Mouse (Mus musculus) inflammation-experienced regulatory T-cells, adult 6 months (primary cell): ENCODE measurements around the gene Ddah1. TPM values are rescaled to one million over a fixed set of nuclear protein-coding genes. Genes with fewer than 3 reads are reported as not detected.
A peak's percentile ranks its signal among the peaks of the same experiment; 100 is the strongest.
"Not testable (repeated sequence)": the region's sequence is repeated elsewhere in the genome, so short reads cannot be mapped to it uniquely, and the experiment has no call there.

Source experiments
- ATAC-seq: one replicate; pipeline ENCODE4 v1.8.0; 2017
- polyA plus RNA-seq, 3 experiments: library from polyadenylated mRNA; unstranded; fragments of 100-300 nt; shearing (Covaris generic); gene quantifications; one replicate each; pipeline ENCODE4 v1.2.1; 2017

Gene Ddah1
- polyA plus RNA-seq, 3 experiments from 2014 or later = 0.15 TPM; not detected in 2

DNA sequence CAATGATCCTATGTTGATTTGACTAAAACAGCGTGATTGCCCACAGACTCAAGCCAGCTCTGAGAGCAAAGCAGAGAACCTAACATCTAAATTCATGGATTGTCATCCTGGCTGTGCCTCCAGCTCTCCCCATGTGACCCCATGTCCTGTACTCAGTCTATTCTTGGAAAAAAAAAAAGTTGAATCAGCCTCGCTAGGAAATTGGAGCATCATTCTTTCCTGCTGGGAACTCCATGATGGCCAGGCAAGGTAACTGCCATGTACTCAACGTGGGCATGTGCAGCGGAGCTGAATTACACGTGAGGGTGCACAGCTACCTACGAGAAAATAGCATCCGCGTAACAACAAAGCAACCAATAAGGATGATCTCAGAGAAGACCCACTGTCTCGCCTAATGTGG, 114.2 kb downstream of the Ddah1 start:
- ATAC-seq = no peak

- ATAC-seq = no peak
These were observed 114.8 kb downstream of the Ddah1 start for GRCm38 (mm10) chr3:145873271-145873670.

GRCm38 (mm10) chr3:145874126-145874525, 115.7 kb downstream of the Ddah1 start:
- ATAC-seq = no peak

GRCm38 (mm10) chr3:145876120-145876519, 117.6 kb downstream of the Ddah1 start:
- no peak for ATAC-seq

DNA sequence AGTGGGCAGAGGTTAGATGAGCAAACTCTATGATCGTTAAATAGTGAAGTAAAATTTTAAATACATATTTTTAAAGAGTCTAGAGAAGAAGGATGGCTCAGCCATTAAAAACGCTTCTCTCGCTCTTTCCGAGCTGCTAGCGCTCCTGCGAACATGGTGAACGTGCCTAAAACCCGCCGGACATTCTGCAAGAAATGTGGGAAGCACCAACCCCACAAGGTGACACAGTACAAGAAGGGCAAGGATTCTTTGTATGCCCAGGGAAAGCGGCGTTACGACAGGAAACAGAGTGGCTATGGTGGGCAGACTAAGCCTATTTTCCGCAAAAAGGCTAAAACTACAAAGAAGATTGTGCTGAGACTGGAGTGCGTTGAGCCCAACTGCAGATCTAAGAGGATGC, 120.4 kb downstream of the Ddah1 start:
- ATAC-seq = not testable (repeated sequence)

DNA sequence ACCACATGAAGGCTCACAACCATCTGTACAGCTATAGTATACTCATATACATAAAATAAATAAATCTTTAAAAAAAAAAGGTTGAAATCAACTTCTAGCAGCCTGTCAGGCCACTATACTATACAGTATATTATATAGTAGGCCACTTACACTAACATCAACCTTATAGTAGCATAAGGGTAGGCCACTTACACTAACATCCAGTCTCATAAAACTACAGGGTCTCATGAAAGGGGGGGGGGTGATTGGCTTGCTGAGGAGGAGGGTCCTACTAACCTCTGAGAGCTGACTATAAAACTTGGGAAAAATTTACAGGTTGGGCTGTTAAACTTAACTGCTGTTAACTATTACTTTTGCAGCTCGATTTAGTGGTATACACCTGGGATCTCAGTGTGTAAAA, 121.9 kb downstream of the Ddah1 start:
- ATAC-seq = no peak

GRCm38 (mm10) chr3:145882076-145882874, 123.8 kb downstream of the Ddah1 start:
- ATAC-seq = no peak

GRCm38 (mm10) chr3:145883233-145883632, 124.8 kb downstream of the Ddah1 start:
- no peak for ATAC-seq

DNA sequence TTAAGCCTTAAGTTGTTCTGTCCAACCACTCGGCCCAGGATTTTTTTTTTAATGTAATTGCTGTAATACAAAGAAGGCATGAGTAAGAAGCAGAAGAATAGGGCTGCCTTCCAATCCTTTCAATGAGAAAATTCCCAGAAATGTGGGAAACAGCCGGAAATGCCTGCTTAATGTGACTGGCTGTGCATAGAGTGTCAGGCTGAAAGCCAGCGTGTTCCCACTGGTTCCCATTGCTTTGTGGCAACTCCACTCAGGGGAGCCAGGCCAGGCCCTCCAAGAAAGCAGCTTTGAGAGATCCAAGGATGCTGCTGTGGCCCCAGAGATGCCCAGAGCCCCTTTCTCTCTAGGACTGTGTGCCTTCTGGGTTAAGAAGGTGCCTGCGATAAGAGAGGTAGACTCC, 126.9 kb downstream of the Ddah1 start:
- no peak for ATAC-seq

- ATAC-seq = no peak
These were observed 127.5 kb downstream of the Ddah1 start for GRCm38 (mm10) chr3:145885851-145886464.

GRCm38 (mm10) chr3:145887430-145887971, 129.0 kb downstream of the Ddah1 start:
- ATAC-seq = no peak

GRCm38 (mm10) chr3:145890346-145891132, 132.1 kb downstream of the Ddah1 start:
- ATAC-seq = no peak

DNA sequence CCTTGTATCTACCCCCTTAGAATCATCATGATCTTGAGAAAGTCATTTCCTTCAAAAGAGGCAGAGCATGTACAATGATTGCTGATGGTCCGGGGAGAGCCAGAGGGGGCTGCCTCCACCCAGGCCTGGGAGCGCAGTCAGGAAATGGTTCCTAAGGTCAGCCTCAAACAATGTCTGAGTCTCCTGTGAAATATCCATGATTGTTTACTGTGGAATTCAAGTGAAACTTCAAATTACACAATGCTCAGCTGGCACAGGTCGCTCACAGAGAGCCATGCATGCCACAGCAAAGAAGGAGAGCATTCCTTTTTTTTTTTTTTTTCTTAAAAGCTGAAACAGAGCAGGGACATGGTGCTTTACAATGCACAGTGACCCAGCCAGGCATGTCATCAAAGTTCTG, 134.0 kb downstream of the Ddah1 start:
- ATAC-seq = no peak

GRCm38 (mm10) chr3:145894131-145894530, 135.7 kb downstream of the Ddah1 start:
- ATAC-seq = no peak

- no peak for ATAC-seq
These were observed 139.3 kb downstream of the Ddah1 start for GRCm38 (mm10) chr3:145897749-145898148.

- no peak for ATAC-seq
These were observed 141.4 kb downstream of the Ddah1 start for GRCm38 (mm10) chr3:145899832-145900231.

DNA sequence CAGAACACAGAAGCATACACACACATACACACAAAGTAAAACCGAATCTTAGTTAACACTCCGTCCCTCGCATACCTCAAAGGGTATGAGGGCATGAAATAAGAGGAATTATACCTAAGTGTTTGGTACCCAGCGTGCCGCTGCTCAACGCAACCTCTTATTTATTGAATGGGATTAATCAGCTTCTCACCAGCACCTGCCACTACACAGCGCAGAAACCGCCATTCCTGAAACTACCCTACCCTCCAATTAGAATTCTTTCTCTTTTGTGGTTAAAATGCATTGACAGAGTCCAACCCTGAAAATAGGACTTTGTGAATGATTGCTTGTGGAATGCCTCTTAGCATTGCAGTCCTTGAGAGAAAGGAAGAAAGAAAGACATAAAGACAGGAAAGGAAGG, 145.1 kb downstream of the Ddah1 start:
- no peak for ATAC-seq

GRCm38 (mm10) chr3:145904850-145905776, 146.6 kb downstream of the Ddah1 start:
- ATAC-seq = peak; percentile 32

- no peak for ATAC-seq
These were observed 148.1 kb downstream of the Ddah1 start for GRCm38 (mm10) chr3:145906582-145906981.

DNA sequence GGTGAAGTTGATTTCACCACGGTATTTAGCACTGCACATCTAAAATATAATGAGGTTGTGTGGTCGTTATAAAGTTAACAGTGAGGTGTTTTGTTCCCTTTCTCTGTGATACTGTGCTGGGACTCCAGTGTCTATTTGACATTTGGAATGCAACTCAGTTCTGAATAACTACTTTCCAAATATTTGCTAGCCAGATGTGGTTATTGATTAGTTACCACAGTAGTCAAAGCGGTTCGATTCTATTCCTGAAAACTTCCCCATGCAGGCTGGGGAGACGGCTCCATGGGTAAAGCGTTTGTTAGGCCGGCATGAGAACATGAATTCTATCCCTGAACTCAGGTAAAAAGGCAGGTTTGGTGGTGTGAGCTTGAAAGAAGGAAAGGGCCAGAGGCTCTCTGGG, 154.0 kb downstream of the Ddah1 start:
- ATAC-seq = no peak

DNA sequence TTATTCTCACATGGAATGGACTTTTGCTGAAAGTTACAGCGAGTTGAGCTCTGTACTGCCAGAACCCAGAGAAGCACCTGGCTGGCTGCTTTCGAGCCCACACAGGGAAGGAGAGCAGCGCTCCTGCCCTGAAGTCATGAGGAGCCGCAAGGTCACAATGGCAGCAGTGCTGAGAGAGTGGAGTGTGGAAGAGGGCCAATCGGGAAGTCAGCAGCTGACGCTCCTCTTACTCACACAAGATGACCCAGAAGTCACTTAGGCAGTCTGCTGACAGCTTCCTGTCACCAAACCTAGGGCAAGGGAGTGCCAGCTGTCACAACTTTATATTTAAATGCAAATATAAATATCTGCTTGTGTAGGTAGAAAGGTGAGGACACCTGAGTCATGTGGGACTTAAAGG, 154.8 kb downstream of the Ddah1 start:
- no peak for ATAC-seq

- ATAC-seq = not testable (repeated sequence)
These were observed 155.5 kb downstream of the Ddah1 start for GRCm38 (mm10) chr3:145913942-145914341.
